Mouse (Mus musculus) hindbrain, embryonic 12.5 days (tissue): ENCODE measurements around the gene Aoah. TPM values are rescaled to one million over a fixed set of nuclear protein-coding genes. Genes with fewer than 3 reads are reported as not detected.

Source experiments
- ATAC-seq: fragments of 200-750 bp; cut with Nextera tagmentation; 2 replicates; pipeline ENCODE4 v1.8.0; 2017; ENCODE audit warnings: moderate TSS enrichment; ENCODE audit not compliant: low FRiP score
- H3K27ac ChIP-seq: fragments of 300-500 bp; sonication (generic); 2 replicates; pipeline ENCODE4 v1.5.1; 2016; ENCODE audit warnings: mild to moderate bottlenecking
- H3K27me3 ChIP-seq: fragments of 300-500 bp; sonication (generic); 2 replicates; pipeline ENCODE4 v1.6.1; 2016; ENCODE audit warnings: mild to moderate bottlenecking
- H3K36me3 ChIP-seq: fragments of 300-500 bp; sonication (generic); 2 replicates; pipeline ENCODE4 v1.6.1; 2016; ENCODE audit warnings: mild to moderate bottlenecking
- H3K4me1 ChIP-seq: fragments of 300-500 bp; sonication (generic); 2 replicates; pipeline ENCODE4 v1.6.1; 2016
- H3K4me2 ChIP-seq: fragments of 300-500 bp; sonication (generic); replicated peaks from 2 replicates; pipeline ENCODE4 v1.6.1; 2016; ENCODE audit warnings: mild to moderate bottlenecking
- H3K4me3 ChIP-seq: fragments of 300-500 bp; sonication (generic); 2 replicates; pipeline ENCODE4 v1.5.1; 2016; ENCODE audit warnings: mild to moderate bottlenecking
- H3K9ac ChIP-seq: fragments of 300-500 bp; sonication (generic); 2 replicates; pipeline ENCODE4 v1.6.1; 2016; ENCODE audit warnings: mild to moderate bottlenecking, moderate library complexity
- H3K9me3 ChIP-seq: fragments of 300-500 bp; sonication (generic); replicated peaks from 2 replicates; pipeline ENCODE4 v1.6.1; 2016; ENCODE audit warnings: mild to moderate bottlenecking
- WGBS: fragments of 180-500 bp; shearing (Covaris S2); methylation state at CpG from one replicate; pipeline ENCODE4 v1.1.7; 2016; 5-methylcytosine and 5-hydroxymethylcytosine counted together
- polyA plus RNA-seq: library from polyadenylated mRNA; unstranded; fragments of >200 nt; fragmentation: Nextera tagmentation; extraction: Ambion mirVana; gene quantifications from 2 replicates; pipeline ENCODE4 v1.2.1, GENCODE M21; 2016

Aoah gene
- polyA plus RNA-seq, 1 experiment from 2014 or later = 0.50 TPM

DNA sequence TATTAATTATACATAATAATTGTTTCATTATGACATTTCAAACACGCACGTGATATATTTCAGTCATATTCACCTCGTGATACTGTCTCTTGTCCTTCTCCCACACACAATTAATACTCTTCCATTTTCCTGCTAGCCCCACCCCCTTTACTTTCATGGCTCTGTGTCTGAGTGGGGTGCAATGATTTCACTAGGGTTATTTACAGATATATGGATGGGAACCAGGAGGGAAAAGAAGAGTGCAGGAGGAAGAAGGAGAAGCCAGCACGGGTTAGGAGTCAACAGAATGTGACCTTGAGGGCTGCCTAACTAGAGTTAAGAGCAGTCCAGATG lies 212.4 kb downstream of the Aoah start:
- Histone ChIP-seq H3K4me1 (peaks cover 5% of the 10 kb centered on the region; the same call in 1 of the 2 replicates), H3K27me3 (no peaks in the 10 kb centered on the region), H3K9me3 (no peaks in the 10 kb centered on the region), H3K27ac (peak overlapping the region; percentile 42; the same call in 1 of the 2 replicates), H3K4me2 (no peak overlapping the region), H3K4me3 (no peak overlapping the region), H3K36me3 (no peaks in the 10 kb centered on the region), H3K9ac (no peak overlapping the region)
- 73% methylated on average over 4 of the region's 4 CpGs for WGBS
- peak; percentile 33 for ATAC-seq

- Histone ChIP-seq H3K36me3 (no peaks in the 10 kb centered on the region), H3K27ac (no peak overlapping the region), H3K4me3 (no peak overlapping the region), H3K4me1 (no peaks in the 10 kb centered on the region), H3K9ac (no peak overlapping the region), H3K4me2 (no peak overlapping the region), H3K9me3 (no peaks in the 10 kb centered on the region), H3K27me3 (no peaks in the 10 kb centered on the region)
- 56% methylated on average over 3 of the region's 3 CpGs for WGBS
- ATAC-seq = no peak
Measured at GRCm38 (mm10) chr13:21013659-21014058, 219.7 kb downstream of the Aoah start.

GRCm38 (mm10) chr13:21024831-21025230 lies 230.9 kb downstream of the Aoah start:
- Histone ChIP-seq H3K4me1 (no peaks in the 10 kb centered on the region), H3K27ac (no peak overlapping the region), H3K36me3 (no peaks in the 10 kb centered on the region), H3K9me3 (no peaks in the 10 kb centered on the region), H3K27me3 (no peaks in the 10 kb centered on the region), H3K4me2 (no peak overlapping the region), H3K9ac (no peak overlapping the region), H3K4me3 (no peak overlapping the region)
- ATAC-seq = no peak
- 85% methylated on average over 5 of the region's 5 CpGs for WGBS

GRCm38 (mm10) chr13:21033176-21033575 lies 239.3 kb downstream of the Aoah start:
- H3K9me3 ChIP-seq = no peaks in the 10 kb centered on the region
- no peak overlapping the region for H3K4me2 ChIP-seq
- no peak overlapping the region for H3K4me3 ChIP-seq
- no peak overlapping the region for H3K9ac ChIP-seq
- 64% methylated on average over 3 of the region's 3 CpGs for WGBS
- H3K36me3 ChIP-seq = no peaks in the 10 kb centered on the region
- H3K27ac ChIP-seq = no peak overlapping the region
- H3K4me1 ChIP-seq = no peaks in the 10 kb centered on the region
- peak; percentile 67; the same call in 1 of the 2 replicates for ATAC-seq
- no peaks in the 10 kb centered on the region for H3K27me3 ChIP-seq

DNA sequence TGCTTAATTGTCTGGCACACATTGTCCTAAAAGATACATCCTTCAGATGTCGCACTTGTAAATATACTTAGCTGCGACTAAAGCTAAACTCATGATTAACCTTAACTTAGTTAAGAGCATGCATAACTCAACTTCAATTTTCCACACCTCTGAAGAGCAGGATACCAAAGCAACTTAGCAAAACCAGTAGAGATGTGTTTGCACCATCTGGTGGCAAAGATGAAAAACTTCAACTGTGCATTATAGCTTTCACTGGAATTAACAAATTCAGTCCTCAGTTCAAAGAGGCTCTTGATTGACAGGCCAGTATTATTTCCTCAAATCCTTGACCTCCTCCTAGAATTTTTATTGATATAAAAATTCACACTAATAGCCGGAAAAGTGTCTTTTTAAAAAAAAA lies 241.1 kb downstream of the Aoah start:
- 78% methylated on average over 3 of the region's 3 CpGs for WGBS
- Histone ChIP-seq H3K4me1 (no peaks in the 10 kb centered on the region), H3K4me2 (no peak overlapping the region), H3K36me3 (no peaks in the 10 kb centered on the region), H3K27me3 (no peaks in the 10 kb centered on the region), H3K9ac (no peak overlapping the region), H3K4me3 (no peak overlapping the region), H3K27ac (no peak overlapping the region), H3K9me3 (no peaks in the 10 kb centered on the region)
- no peak for ATAC-seq

DNA sequence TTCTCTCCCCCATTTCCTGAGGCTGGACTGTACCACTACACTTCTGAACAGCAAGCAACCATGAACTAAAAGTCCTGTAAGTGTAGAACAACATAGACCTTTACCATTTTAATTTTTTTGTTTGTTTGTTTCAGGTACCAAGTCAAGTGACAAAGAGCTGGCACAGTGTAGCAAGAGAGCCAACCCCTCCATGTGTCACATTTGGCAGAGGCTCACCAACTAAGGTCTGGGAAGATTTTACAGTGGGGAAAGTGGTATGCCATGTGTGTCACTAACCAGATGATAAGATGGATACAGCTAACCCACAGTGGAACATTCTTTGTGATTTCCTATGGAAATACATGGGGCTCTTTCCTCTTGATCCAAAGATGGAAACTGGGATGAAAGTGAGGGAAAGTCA lies 242.1 kb downstream of the Aoah start:
- Histone ChIP-seq H3K9me3 (no peaks in the 10 kb centered on the region), H3K9ac (no peak overlapping the region), H3K36me3 (no peaks in the 10 kb centered on the region), H3K4me1 (no peaks in the 10 kb centered on the region), H3K27ac (no peak overlapping the region), H3K27me3 (no peaks in the 10 kb centered on the region), H3K4me2 (no peak overlapping the region), H3K4me3 (no peak overlapping the region)
- ATAC-seq = no peak

DNA sequence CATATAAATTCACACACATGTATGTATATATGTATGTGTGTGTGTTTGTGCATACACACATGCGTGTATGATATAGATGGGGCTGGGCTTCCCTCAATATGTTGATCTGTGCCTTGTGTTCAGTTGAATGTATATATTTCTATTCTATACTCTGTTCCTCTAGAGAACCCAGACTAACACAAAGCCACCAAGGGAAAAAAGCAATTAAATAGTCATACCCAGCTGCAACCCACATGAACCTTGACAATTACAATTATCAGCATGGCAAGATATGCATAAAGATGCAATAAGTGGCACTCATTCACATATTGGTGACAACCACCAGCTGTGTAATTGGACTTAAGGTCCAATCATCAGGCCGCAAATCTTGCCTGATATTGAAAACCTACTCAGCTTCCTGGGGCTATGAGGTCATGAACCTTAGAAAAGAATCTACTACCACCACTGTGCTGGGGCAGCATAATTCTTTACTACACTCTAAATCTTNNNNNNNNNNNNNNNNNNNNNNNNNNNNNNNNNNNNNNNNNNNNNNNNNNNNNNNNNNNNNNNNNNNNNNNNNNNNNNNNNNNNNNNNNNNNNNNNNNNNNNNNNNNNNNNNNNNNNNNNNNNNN lies 246.8 kb downstream of the Aoah start:
- no peak overlapping the region for H3K4me3 ChIP-seq
- H3K4me2 ChIP-seq = no peak overlapping the region
- no peaks in the 10 kb centered on the region for H3K27me3 ChIP-seq
- H3K27ac ChIP-seq = no peak overlapping the region
- H3K9me3 ChIP-seq = no peaks in the 10 kb centered on the region
- ATAC-seq = peak; percentile 38; the same call in 1 of the 2 replicates
- no peaks in the 10 kb centered on the region for H3K36me3 ChIP-seq
- H3K9ac ChIP-seq = no peak overlapping the region
- no peaks in the 10 kb centered on the region for H3K4me1 ChIP-seq
- 61% methylated on average over 2 of the region's 2 CpGs for WGBS

DNA sequence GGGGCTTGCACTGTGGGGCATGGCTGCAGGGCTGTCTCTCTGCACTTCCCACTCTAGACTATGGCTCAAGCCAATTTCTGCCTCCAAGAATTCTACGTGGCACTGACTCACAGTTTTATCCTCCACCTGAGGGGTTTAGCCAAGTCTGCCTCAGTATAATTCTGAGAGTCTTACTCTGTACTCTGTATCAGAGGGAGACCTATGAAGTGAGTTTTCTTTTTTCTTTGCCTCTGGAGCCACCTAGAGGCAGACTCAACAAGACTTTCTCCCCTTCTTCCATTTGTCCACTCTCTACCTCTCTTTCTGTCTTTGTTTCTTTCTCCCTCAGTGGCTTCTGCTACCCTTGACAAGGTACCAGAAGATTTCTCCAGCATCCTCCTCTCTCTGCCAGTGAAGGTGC lies 256.2 kb downstream of the Aoah start:
- Histone ChIP-seq H3K4me1 (no peaks in the 10 kb centered on the region), H3K4me2 (no peak overlapping the region), H3K36me3 (no peaks in the 10 kb centered on the region), H3K4me3 (no peak overlapping the region), H3K27me3 (no peaks in the 10 kb centered on the region), H3K27ac (no peak overlapping the region), H3K9ac (no peak overlapping the region), H3K9me3 (no peaks in the 10 kb centered on the region)
- ATAC-seq = no peak
- 21% methylated on average over 1 of the region's 1 CpGs for WGBS

DNA sequence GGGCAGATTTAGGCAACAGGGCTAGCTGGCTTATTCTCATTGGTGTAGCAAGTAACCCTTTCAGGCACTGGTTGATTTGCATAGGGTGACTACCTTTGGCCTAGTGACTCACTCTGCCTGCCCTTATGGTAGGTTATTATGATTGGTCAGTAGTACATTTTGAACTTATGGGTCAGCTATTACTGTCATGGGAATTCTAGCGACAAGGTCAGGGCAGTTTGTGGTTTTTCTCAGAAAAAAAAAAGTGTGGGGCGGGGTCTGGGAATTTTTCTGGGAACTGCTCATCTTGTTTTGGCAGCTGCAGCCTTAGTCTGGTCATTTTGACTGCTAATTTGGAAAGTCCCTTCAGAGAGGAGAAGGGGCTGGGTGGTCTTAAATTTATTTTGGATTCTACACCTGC lies 272.1 kb downstream of the Aoah start:
- Histone ChIP-seq H3K9ac (no peak overlapping the region), H3K27ac (no peak overlapping the region), H3K36me3 (no peaks in the 10 kb centered on the region), H3K27me3 (no peaks in the 10 kb centered on the region), H3K9me3 (no peaks in the 10 kb centered on the region), H3K4me2 (no peak overlapping the region), H3K4me1 (no peaks in the 10 kb centered on the region), H3K4me3 (no peak overlapping the region)
- 87% methylated on average over 2 of the region's 2 CpGs for WGBS
- no peak for ATAC-seq

GRCm38 (mm10) chr13:21074847-21075246 lies 280.9 kb downstream of the Aoah start, which contains the start of gene Olfr1370:
Gene Olfr1370 (minus strand): TSS chr13:21074947.
- Histone ChIP-seq H3K4me1 (no peaks in the 10 kb centered on the region), H3K36me3 (no peaks in the 10 kb centered on the region), H3K4me2 (no peak within 1 kb of the TSS), H3K27ac (no peak within 1 kb of the TSS), H3K9me3 (no peaks in the 10 kb centered on the region), H3K4me3 (no peak within 1 kb of the TSS), H3K27me3 (no peaks in the 10 kb centered on the region), H3K9ac (no peak within 1 kb of the TSS)
- 83% methylated on average over 3 of the region's 3 CpGs for WGBS
- no peak for ATAC-seq

GRCm38 (mm10) chr13:21082686-21083085 lies 288.8 kb downstream of the Aoah start:
- WGBS = 91% methylated on average over 2 of the region's 2 CpGs
- Histone ChIP-seq H3K4me2 (no peak overlapping the region), H3K4me1 (no peaks in the 10 kb centered on the region), H3K9ac (no peak overlapping the region), H3K27ac (no peak overlapping the region), H3K9me3 (no peaks in the 10 kb centered on the region), H3K36me3 (no peaks in the 10 kb centered on the region), H3K27me3 (no peaks in the 10 kb centered on the region), H3K4me3 (no peak overlapping the region)
- ATAC-seq = no peak
